Mouse (Mus musculus): ENCODE measurements around the gene Tfcp2.

Gene Tfcp2

DNA sequence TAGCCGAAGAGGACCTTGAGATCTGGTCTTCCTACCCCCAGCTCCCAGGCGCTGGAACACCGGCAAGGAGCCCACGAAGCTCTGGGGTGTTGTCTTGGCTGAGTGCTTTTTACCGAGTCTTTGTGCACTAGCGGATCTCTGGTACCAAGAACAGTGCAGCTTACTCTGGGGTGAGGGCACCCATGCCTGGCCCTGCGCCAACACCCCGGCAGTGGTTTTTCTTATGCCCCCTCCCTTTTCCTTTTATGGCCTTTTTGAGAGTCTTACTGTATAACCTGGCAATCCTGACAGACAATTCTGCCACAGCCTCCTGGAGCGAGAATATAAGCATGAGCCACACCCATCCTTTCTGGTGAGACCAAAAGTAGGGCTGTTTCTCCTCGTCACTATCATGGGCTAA lies 73.5 kb downstream of the Tfcp2 start:
- no peak for DNase-seq

DNA sequence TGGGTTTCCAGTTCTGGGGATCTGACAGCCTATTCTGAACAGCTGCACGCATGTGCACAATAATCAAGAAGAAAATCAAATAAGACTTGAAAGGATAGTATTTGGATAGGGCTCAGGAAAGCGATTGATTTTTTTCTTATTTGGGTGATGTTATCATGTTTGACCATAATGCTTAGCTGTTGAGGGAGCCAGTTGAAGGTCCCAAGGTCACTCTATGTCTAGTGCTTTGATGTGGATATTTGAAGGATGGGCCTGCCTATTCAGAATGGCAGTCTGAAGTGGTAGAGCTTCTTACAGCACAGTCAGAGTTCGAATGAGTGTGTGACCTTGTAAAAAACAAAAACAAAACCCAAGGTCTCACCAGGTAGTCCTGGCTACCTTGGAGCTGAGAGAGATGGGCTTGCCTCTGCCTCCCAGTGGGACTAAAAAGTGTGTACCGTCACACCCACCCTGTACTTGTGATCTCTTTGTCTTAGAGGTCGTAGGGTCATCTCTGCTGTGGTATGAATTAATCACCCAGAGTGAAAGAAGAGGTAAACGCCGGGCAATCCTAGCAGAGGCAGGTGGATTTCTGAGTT lies 77.8 kb downstream of the Tfcp2 start:
- no peak for DNase-seq

DNA sequence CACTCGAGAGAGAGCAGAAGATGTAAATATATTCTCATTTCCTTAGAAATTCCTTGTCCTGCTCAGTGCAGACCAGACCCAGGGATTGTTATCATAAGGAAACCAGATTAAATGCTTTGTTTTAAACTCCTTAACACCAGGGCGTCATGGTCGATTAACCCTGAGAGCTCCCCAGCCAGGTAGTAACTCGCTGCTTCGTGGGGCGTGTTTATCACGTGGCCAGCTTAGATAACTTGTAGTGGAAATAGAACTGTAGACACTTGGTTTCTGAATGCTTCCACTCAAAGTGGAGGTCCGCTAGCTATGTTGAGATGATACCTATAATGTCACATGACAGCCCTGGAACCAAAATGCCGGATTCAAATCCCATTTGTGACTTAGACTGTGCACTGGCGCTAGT lies 81.8 kb downstream of the Tfcp2 start:
- DNase-seq, result no peak

DNA sequence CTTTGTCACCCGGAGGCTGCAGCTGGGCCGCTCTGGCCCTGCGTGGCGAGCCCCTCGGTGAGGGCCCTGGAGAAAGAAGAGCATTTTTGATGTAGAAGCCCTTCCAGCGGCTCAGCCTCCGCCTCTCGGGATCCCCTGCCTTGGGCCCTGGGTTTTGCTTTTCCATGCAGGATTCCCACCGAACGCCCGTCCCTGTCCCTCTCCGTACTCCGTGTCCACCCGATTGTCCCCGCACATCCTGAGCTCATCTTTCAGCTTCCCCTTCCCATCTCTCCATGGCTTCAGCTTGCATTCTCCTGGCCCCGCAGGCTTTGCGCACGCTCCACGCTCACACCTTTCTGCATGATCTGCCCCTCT lies 82.6 kb downstream of the Tfcp2 start:
- DNase-seq, result no peak

DNA sequence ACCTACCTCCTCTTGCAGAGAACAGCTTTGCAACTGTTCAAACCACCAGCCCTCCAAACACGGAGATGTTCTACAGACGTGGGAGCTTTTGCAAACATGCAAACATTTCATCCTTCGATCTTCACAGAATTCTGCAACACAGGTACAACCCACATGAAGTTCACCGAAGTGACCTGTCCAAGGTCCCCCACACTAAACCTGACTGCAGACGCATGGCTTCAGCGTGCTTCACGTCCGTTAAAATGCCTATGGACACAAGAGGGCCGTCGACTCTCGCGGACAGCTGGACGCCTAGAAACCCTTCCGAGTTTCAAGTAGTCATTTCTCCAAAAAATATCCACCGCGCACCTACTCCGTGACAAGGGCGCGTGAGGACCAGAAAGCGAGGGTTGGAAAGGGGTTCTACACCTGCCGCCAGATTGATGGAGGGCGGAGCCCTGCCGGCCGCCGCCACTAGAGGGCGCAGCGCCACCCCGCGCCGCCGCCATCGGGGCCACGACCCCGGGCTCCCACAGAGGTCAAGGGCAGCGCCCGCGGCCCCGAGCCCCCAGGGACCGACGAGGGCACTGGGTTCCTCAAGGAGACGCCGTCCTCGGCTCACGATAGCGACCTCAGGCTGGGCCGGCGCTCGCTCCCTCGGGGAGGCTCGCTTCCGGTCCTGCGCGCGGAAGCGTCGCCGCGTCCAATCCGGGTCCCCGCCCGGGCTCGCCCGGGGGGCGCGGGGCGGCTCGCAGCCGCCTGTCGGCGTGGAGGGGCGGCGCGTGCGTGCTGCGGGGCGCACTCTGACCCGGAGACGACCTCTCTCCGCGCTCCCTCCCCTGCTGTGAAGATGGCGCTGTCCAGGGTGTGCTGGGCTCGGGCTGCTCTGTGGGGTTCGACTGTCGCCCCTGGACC lies 83.3 kb downstream of the Tfcp2 start, which contains the start of gene Letmd1:
Gene Letmd1 (plus strand): TSS at position 729 of the 894 bp plus-strand sequence.
- DNase-seq, result peak; percentile 95

DNA sequence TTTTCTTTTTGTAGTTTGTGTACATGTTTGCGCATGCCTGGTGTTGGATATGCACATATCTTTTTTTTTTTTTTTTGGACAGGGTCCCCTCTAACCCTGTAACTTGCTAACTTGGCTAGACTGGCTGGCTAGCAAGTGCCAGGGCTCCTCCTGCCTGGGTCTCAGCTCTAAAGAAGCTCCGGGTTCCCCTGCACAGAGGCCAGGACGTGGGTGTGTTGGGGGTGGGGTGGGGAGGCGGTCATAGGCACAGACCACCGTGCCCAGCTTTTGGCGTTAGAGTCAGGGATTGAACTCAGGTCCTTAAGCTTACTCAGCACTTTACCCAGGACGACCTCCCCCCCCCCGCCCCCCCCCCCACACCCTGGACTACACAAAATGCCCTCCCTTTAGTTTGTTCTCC lies 84.1 kb downstream of the Tfcp2 start:
- DNase-seq, result no peak

DNA sequence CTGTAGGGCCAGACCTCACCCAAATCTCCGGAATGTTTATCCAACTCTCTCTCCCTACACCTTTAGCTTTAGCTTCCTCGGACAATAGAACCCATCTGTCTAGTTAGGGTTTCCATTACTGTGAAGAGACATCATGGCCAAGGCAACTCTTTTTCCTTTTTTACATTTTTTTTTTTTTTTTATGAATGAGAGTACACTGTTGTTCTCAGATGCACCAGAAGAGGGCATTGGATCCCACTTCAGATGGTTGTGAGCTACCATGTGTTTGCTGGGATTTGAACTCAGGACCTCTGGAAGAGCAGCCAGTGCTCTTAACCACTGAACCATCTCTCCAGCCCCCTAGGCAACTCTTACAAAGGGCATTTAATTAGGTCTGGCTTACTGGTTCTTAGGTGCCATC lies 86.4 kb downstream of the Tfcp2 start:
- no peak for DNase-seq

DNA sequence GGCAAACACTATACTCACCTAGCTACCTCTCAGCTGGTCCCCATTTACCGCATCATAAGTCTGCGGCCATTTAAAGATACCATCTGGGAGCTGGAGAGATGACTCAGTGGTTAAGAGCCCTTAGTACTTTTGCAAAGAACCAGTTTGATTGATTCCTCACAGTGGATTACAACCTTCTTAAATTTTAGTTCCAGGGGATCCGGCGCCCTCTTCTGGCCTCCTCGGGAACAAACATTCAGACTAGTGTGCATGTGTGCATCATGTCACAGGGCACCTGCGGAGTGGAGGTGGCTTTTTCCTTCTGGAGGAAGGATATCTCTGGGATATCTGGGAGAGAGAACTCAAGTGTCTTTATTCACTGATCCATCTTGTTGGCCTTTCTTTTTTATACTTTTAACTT lies 88.1 kb downstream of the Tfcp2 start:
- DNase-seq, result peak; percentile 63

DNA sequence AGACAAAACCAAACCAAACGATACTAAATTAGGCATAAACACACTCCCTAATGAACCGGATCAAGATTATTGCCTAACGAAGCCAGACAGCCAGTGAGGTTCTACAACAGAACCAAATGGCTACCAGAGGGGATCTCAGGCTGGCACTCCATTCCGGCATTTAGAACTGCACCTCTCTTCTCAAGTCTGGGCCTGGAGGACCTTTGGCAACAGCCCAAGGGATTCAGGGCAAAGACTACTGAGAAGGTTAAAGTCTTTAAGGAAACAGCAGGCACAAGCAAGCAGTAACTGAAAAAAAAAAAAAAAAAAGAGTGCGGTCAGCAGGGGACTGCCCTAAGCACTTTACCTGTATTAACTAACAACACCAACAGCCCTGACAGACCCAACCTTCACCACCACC lies 89.7 kb downstream of the Tfcp2 start:
- DNase-seq, result no peak

DNA sequence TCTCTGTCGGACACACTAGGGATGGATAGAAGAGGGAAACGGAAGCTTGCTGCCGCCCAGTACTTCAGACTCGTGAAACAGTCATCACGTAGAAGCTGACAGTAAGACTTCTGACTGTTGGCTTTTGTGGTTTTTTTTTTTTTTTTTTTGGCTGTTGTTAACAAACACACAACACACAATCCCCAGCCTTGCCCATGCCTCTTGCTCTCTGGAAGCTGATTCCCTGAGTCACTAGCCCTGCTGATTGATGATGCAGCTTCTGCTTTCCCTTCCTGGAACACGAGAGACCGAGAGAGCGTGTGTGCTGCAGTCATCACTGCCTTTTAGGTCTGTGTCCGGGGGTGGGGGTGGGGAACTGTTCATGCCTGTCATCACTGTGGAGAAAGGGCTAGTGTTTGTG lies 90.2 kb downstream of the Tfcp2 start:
- no peak for DNase-seq

DNA sequence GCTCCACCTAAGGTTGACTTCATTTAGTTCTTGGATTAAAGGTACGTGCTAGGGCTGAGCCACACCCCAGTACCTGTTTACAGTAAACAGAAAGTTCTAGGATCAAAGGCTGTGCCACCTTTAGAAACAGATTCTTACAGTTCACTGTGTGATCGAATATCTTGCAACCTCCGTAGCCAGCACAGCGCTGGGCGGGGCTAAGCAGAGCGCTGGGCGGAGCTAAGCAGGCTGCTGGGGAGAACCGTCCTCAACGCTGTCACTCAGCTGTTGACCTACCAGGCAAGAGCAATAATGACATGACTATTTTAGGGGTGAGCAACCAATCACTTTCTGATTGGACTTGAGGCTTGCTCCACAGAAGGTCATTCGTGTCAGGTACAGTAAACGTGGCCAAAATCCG lies 90.9 kb downstream of the Tfcp2 start:
- peak; percentile 70 for DNase-seq

DNA sequence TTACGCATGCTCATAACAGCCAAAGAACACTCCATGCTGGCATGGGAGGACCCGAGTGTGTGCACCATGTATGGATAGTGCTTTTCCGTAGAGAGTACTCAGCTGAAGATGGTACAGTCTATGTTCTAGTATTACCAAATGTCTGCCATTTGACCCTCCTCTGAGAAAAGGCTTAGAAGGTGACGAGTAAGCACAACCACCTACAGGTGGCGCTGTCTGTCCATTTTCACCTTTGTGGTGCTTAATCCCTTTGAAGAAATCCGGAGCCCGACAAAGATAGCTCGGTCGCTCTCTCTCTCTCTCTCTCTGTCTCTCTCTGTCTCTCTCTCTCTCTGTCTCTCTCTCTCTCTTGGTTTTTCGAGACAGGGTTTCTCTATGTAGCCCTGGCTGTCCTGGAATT lies 93.8 kb downstream of the Tfcp2 start:
- DNase-seq, result peak; percentile 81

DNA sequence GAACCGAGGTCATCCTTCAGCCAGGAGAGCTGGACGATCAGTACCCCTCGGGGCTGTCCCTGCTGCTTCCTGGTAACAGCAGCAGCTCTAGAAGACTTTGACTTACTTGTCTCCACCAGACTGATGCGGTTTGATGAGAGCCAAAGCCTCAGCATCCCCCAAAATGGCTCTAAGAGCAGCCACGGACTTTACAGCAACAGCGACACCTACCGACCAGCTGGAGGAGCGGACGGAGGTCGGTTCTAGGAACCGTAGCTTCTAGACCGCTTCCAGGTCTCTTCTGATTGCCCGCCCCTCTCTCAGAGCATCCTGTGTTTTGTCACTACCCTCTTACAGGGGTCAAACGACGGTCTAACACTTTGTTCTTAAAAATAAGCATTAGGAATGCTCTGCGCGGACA lies 94.5 kb downstream of the Tfcp2 start:
- DNase-seq, result peak; percentile 90

DNA sequence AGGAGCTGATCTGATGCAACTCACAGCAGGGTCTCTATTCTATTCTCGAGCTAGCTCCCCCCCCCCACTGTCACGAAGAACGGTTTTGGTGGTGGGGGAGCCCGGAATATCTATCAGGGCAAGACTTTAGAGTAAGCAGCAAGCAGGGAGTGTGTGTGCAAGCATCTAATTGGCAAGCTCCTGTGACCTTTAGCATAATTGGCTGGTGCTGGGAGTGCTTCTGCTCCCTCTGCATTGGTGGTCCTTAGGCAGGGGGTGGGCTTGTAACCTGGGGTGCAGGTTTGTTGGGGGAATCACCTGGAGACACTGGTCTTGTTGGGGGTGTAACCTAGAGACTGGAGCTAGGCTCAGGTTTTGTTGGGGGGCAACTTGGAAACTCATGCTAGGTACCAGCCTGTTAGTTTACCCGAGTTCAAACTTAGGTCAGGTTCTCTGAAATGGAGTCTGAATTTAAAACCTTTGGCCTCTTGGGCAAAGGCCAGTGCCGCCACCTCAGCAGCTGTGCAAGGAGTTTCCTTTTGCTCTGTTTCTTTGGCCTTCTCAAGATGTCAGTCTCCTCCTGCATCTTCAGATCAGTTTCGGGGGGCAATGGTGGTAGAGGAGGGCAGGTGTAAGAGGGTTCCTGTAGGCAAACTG lies 95.3 kb downstream of the Tfcp2 start:
- DNase-seq, result no peak

DNA sequence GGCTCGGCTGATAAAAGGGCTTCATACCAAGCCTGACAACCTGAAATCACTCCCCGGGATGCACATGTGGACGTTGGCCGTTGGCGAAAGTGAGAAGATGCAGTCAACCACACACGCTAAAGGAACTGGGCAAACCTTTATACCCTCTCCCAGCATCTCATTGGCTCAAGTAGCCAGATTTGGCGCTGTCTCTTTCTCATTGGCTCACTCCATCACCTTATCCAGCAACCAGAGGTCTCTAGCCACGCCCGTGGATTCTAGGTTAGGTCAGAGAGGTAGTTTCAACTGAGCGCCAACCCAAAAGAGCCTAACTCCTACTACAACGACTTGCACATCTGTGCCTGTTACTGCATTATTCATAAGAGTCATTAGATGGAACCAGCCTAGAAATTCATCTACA lies 99.3 kb downstream of the Tfcp2 start:
- no peak for DNase-seq

DNA sequence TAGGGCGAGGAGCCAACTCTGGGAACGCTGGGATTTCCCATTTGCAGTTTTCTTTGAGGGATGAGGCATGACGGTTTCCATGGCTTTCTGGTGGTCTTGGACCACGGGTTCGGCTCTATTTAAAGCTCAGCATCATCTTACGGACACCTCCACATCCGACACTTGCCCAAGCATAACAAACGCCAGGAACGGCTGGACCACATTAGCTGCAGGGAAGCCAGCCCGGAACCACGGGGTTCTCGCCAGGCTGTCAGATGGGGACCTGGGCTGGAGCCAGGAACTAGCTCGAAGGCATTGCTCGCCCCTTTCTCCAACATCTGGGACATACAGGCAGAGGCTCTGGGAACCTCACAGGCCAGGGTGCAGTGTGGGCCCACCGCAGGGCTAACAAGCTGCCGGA lies 100.6 kb downstream of the Tfcp2 start:
- DNase-seq, result no peak

DNA sequence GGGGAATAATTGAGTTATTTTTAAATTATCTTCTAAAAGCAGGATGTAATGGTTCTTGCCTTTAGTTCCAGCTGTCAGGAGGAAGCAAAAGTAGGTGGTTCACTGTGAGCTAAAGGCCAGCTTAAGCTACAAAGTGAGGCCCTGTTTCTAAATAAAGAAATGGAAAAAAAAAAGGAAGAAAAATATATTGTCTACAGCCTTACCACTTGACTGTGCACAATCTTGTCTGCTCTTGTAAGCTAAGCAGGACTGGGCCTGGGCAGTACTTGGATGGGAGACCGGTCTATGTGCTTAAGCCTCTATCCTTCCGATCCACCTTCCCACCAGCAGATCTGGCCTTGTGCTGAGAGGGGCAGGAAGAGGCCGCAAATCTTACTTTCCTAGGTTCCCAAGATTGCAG lies 102.3 kb downstream of the Tfcp2 start:
- DNase-seq, result no peak

DNA sequence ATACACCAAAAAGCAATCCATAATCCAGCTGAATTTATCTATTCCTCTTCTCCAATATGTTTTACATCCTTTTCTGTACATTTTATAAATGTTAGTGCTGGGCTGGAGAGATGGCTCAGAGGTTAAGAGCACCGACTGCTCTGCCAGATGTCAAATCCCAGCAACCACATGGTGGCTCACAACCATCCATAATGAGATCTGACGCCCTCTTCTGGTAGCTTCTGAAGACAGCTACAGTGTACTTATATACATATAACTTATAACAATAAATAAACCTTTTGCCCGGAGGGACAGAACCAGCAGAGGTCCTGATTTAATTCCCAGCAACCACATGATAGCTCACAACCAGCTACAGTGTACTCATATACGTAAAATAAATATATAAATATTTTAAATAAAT lies 103.2 kb downstream of the Tfcp2 start:
- no peak for DNase-seq
